Mouse (Mus musculus): Measurements from ENCODE around the gene Dnajc12. TPM values are rescaled to one million over a fixed set of nuclear protein-coding genes. Genes with fewer than 3 reads are reported as not detected.

The Dnajc12 gene
- polyA plus RNA-seq (2012; rRNA removed; ENCODE audit: low replicate concordance), result 0.14 and 0.30 TPM in 2 replicates

GRCm38 (mm10) chr10:63382372-63383279, at the start of gene Dnajc12:
TSS of gene Dnajc12 (plus strand) at chr10:63382443.

DNA sequence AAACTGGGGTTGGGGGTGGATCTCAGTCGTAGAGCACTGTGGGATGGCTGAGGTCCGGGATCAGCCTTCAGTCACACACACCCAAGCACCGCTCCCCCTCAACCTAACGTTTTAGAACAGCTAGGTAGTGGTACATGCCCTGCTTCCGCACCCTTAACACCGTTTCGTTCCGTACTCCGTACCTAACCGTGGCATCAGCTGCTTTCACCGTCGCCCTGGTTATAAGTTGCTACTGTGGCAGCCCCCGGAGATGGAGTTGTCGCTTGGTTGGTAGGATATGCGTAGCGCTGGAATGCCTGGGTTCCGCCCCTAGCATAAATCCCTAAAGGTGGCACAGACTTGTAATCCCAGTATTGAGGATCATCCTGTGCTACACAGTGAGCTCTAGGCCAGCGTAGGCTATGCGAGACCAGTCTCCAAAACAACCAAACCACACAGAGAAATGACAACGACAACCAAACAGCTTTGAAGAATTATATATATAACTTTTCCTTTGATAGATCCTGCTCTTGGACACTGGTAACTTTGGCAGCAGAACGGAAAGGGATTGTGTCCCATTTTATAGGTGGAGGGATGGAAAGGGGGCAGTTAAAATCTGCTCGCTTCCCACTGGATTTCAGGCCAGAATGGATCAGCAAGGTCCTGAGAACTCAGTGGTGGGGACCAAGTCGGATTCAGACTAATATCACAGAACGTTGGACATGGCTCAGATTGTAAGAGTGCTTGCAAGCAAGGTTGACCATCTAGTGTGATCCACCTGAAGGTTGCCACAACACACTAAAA, 554 bp upstream of the Dnajc12 start, which contains the start of gene Sirt1:
Gene Sirt1, minus strand, starts transcription at position 207 of the 783 bp plus-strand sequence.

GRCm38 (mm10) chr10:63421739-63422735, 39.8 kb downstream of the Dnajc12 start, which contains the start of gene Gm7075:
TSS of gene Gm7075 (minus strand) at chr10:63421789.

DNA sequence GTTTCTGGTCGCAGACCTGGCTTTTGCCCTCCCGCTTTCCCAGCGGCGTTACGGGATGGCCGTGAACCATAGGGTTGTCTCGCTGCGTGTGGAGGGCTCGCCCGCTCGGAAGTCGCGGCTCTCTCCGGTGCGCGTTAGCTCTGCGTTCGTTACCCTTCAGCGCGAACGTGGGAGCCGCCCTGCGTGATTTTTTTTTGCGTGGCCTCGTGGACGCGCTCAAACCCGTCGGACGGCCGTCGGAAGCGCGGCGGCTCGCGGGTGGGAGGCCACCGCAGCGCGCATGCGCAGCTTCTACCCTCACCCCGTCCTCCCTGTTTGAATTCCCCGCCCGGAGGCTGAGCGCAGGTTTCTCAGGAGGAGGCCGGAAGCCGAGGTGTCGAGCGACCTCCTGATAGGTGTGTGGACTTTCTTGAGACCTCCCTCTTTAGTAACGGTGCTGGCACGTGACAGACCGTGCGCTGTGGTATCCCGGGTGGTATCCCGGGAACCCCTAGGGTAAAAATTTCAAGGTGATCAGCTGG, 47.6 kb downstream of the Dnajc12 start, which contains the start of gene Ctnna3:
Gene Ctnna3, plus strand, starts transcription at position 314 of the 521 bp plus-strand sequence.

Other genes starting within 250 kb of the Dnajc12 start
- 0.08 and 0.13 TPM in 2 replicates for gene Mypn, start 178.5 kb upstream of the Dnajc12 start, polyA plus RNA-seq (2012; rRNA removed; ENCODE audit: low replicate concordance)
- 2.5 and 3.0 TPM in 2 replicates for gene Herc4, start 138.6 kb upstream of the Dnajc12 start, polyA plus RNA-seq (2012; rRNA removed; ENCODE audit: low replicate concordance)
- gene Sirt1, start 739 bp upstream of the Dnajc12 start, polyA plus RNA-seq (2012; rRNA removed; ENCODE audit: low replicate concordance), result 0.25 and 1.5 TPM in 2 replicates
- gene Gm7075, start 39.3 kb downstream of the Dnajc12 start, polyA plus RNA-seq (2012; rRNA removed; ENCODE audit: low replicate concordance), result not detected in 2 replicates
- gene Ctnna3, start 47.7 kb downstream of the Dnajc12 start, polyA plus RNA-seq (2012; rRNA removed; ENCODE audit: low replicate concordance), result 0.04 TPM in 1 of 2 replicates, not detected in the other